Mouse (Mus musculus): Measurements from ENCODE around the gene Lhb. TPM values are rescaled to one million over a fixed set of nuclear protein-coding genes. Genes with fewer than 3 reads are reported as not detected.

Gene Lhb
- polyA plus RNA-seq, 1 experiment from 2014 or later, result not detected

- no peak overlapping the region for H3K4me3 ChIP-seq (ENCODE audit: low read depth, low read length)
- no peak overlapping the region for H3K9ac ChIP-seq (ENCODE audit: low read length)
- no peaks in the 10 kb centered on the region for H3K4me1 ChIP-seq (replicated peaks; ENCODE audit: control insufficient read depth, insufficient read depth)
- H3K36me3 ChIP-seq (ENCODE audit: control insufficient read depth, insufficient read depth, low read length), result peaks cover 22% of the 10 kb centered on the region
- TF ChIP-seq CTCF (IDR thresholded peaks at IDR 0.05; ENCODE audit: low read depth) (no peak), EP300 (optimal IDR thresholded peaks at IDR 0.05) (no peak)
- WGBS, result 93% methylated on average over 12 of the region's 15 CpGs
- no peak overlapping the region for H3K4me2 ChIP-seq (replicated peaks; ENCODE audit: low read depth)
- no peaks in the 10 kb centered on the region for H3K9me3 ChIP-seq (ENCODE audit: control insufficient read depth, low read length)
- DNase-seq (ENCODE audit: low spot score) (peak; percentile 15), ATAC-seq (ENCODE audit: low FRiP score, low TSS enrichment) (no peak)
- no peak overlapping the region for H3K27ac ChIP-seq (replicated peaks)
- no peaks in the 10 kb centered on the region for H3K27me3 ChIP-seq (ENCODE audit: control insufficient read depth, insufficient read depth, low read length)
Measured at GRCm38 (mm10) chr7:45454971-45455370, 34.4 kb downstream of the Lhb start.

GRCm38 (mm10) chr7:45455932-45456696, 35.5 kb downstream of the Lhb start:
- H3K9ac ChIP-seq (ENCODE audit: low read length), result no peak overlapping the region; the same call in 1 of the 2 replicates
- H3K36me3 ChIP-seq (ENCODE audit: control insufficient read depth, insufficient read depth, low read length), result peaks cover 22% of the 10 kb centered on the region
- no peak for TF ChIP-seq EP300 (optimal IDR thresholded peaks at IDR 0.05)
- no peak for TF ChIP-seq CTCF (IDR thresholded peaks at IDR 0.05; ENCODE audit: low read depth)
- H3K27me3 ChIP-seq (ENCODE audit: control insufficient read depth, insufficient read depth, low read length), result no peaks in the 10 kb centered on the region
- DNase-seq (ENCODE audit: low spot score) (peak; percentile 54), ATAC-seq (ENCODE audit: low FRiP score, low TSS enrichment) (no peak)
- no peak overlapping the region for H3K4me2 ChIP-seq (replicated peaks; ENCODE audit: low read depth)
- no peak overlapping the region for H3K27ac ChIP-seq (replicated peaks)
- no peak overlapping the region for H3K4me3 ChIP-seq (ENCODE audit: low read depth, low read length)
- 67% methylated on average over 13 of the region's 13 CpGs for WGBS
- peaks cover 7% of the 10 kb centered on the region for H3K4me1 ChIP-seq (replicated peaks; ENCODE audit: control insufficient read depth, insufficient read depth)
- H3K9me3 ChIP-seq (ENCODE audit: control insufficient read depth, low read length), result no peaks in the 10 kb centered on the region

- Histone ChIP-seq H3K4me2 (replicated peaks; ENCODE audit: low read depth) (no peak overlapping the region), H3K4me3 (ENCODE audit: low read depth, low read length) (no peak overlapping the region), H3K9me3 (ENCODE audit: control insufficient read depth, low read length) (no peaks in the 10 kb centered on the region), H3K27me3 (ENCODE audit: control insufficient read depth, insufficient read depth, low read length) (no peaks in the 10 kb centered on the region), H3K27ac (replicated peaks) (no peak overlapping the region; the same call in 1 of the 2 replicates), H3K9ac (ENCODE audit: low read length) (no peak overlapping the region), H3K36me3 (ENCODE audit: control insufficient read depth, insufficient read depth, low read length) (peaks cover 22% of the 10 kb centered on the region), H3K4me1 (replicated peaks; ENCODE audit: control insufficient read depth, insufficient read depth) (peaks cover 7% of the 10 kb centered on the region)
- TF ChIP-seq CTCF (IDR thresholded peaks at IDR 0.05; ENCODE audit: low read depth) (no peak), EP300 (optimal IDR thresholded peaks at IDR 0.05) (no peak)
- 37% methylated on average over 9 of the region's 9 CpGs for WGBS
- DNase-seq (ENCODE audit: low spot score) (peak; percentile 44), ATAC-seq (ENCODE audit: low FRiP score, low TSS enrichment) (no peak)
Measured at GRCm38 (mm10) chr7:45456721-45457203, 36.1 kb downstream of the Lhb start.

GRCm38 (mm10) chr7:45457204-45458060, 36.8 kb downstream of the Lhb start:
- Histone ChIP-seq H3K27ac (replicated peaks) (no peak overlapping the region; the same call in 1 of the 2 replicates), H3K4me2 (replicated peaks; ENCODE audit: low read depth) (peak overlapping the region; percentile 87), H3K36me3 (ENCODE audit: control insufficient read depth, insufficient read depth, low read length) (peaks cover 19% of the 10 kb centered on the region), H3K27me3 (ENCODE audit: control insufficient read depth, insufficient read depth, low read length) (no peaks in the 10 kb centered on the region), H3K9me3 (ENCODE audit: control insufficient read depth, low read length) (no peaks in the 10 kb centered on the region), H3K4me3 (ENCODE audit: low read depth, low read length) (peak overlapping the region; percentile 69), H3K4me1 (replicated peaks; ENCODE audit: control insufficient read depth, insufficient read depth) (peaks cover 7% of the 10 kb centered on the region), H3K9ac (ENCODE audit: low read length) (peak overlapping the region; percentile 74; the same call in 1 of the 2 replicates)
- peak; percentile 4; the same call in 1 of the 2 replicates for ATAC-seq (ENCODE audit: low FRiP score, low TSS enrichment)
- no peak for TF ChIP-seq EP300 (optimal IDR thresholded peaks at IDR 0.05)
- TF ChIP-seq CTCF (IDR thresholded peaks at IDR 0.05; ENCODE audit: low read depth), result no peak
- DNase-seq (ENCODE audit: low spot score), result peak; percentile 14
- 39% methylated on average over 9 of the region's 10 CpGs for WGBS

GRCm38 (mm10) chr7:45458748-45459563, 38.3 kb downstream of the Lhb start:
- Histone ChIP-seq H3K27ac (replicated peaks) (peak overlapping the region; percentile 90), H3K4me3 (ENCODE audit: low read depth, low read length) (peak overlapping the region; percentile 69), H3K27me3 (ENCODE audit: control insufficient read depth, insufficient read depth, low read length) (no peaks in the 10 kb centered on the region), H3K9me3 (ENCODE audit: control insufficient read depth, low read length) (no peaks in the 10 kb centered on the region), H3K36me3 (ENCODE audit: control insufficient read depth, insufficient read depth, low read length) (peaks cover 18% of the 10 kb centered on the region), H3K4me1 (replicated peaks; ENCODE audit: control insufficient read depth, insufficient read depth) (peaks cover 7% of the 10 kb centered on the region), H3K4me2 (replicated peaks; ENCODE audit: low read depth) (peak overlapping the region; percentile 87), H3K9ac (ENCODE audit: low read length) (peak overlapping the region; percentile 74)
- WGBS, result under 1% methylated on average over 41 of the region's 43 CpGs
- peak; percentile 90 for DNase-seq (ENCODE audit: low spot score)
- no peak for TF ChIP-seq EP300 (optimal IDR thresholded peaks at IDR 0.05)
- ATAC-seq (ENCODE audit: low FRiP score, low TSS enrichment), result peak; percentile 67
